Mouse (Mus musculus) embryonic facial prominence, embryonic 15.5 days (tissue): Measurements from ENCODE around the gene Smg6. TPM values are rescaled to one million over a fixed set of nuclear protein-coding genes. Genes with fewer than 3 reads are reported as not detected.

Source experiments
- ATAC-seq: fragments of 200-750 bp; cut with Nextera tagmentation; 2 replicates; pipeline ENCODE4 v1.8.0; 2017; ENCODE audit warnings: low read depth, moderate TSS enrichment; ENCODE audit not compliant: insufficient number of reproducible peaks, low FRiP score, low TSS enrichment
- H3K27ac ChIP-seq: fragments of 300-500 bp; sonication (generic); replicated peaks from 2 replicates; pipeline ENCODE4 v1.5.1; 2015; ENCODE audit warnings: mild to moderate bottlenecking, inconsistent platforms
- H3K27me3 ChIP-seq: fragments of 300-500 bp; sonication (generic); 2 replicates; pipeline ENCODE4 v1.6.1; 2015; ENCODE audit warnings: inconsistent platforms
- H3K36me3 ChIP-seq: fragments of 300-500 bp; sonication (generic); 2 replicates; pipeline ENCODE4 v1.6.1; 2015; ENCODE audit warnings: mild to moderate bottlenecking, inconsistent platforms
- H3K4me1 ChIP-seq: fragments of 300-500 bp; sonication (generic); 2 replicates; pipeline ENCODE4 v1.6.1; 2015; ENCODE audit warnings: inconsistent platforms
- H3K4me2 ChIP-seq: fragments of 300-500 bp; sonication (generic); replicated peaks from 2 replicates; pipeline ENCODE4 v1.6.1; 2015; ENCODE audit warnings: mild to moderate bottlenecking, inconsistent platforms
- H3K4me3 ChIP-seq: fragments of 300-500 bp; sonication (generic); replicated peaks from 2 replicates; pipeline ENCODE4 v1.5.1; 2015; ENCODE audit warnings: mild to moderate bottlenecking, inconsistent platforms
- H3K9ac ChIP-seq: fragments of 300-500 bp; sonication (generic); 2 replicates; pipeline ENCODE4 v1.6.1; 2015; ENCODE audit warnings: inconsistent platforms
- H3K9me3 ChIP-seq: fragments of 300-500 bp; sonication (generic); replicated peaks from 2 replicates; pipeline ENCODE4 v1.6.1; 2016; ENCODE audit warnings: inconsistent platforms
- WGBS: fragments of 180-500 bp; shearing (Covaris S2); methylation state at CpG from one replicate; pipeline ENCODE4 v1.1.7; 2015; 5-methylcytosine and 5-hydroxymethylcytosine counted together
- polyA plus RNA-seq: library from polyadenylated mRNA; unstranded; fragments of >200 nt; fragmentation: Nextera tagmentation; extraction: Ambion mirVana; gene quantifications from 2 replicates; pipeline ENCODE4 v1.2.1, GENCODE M21; 2015

The Smg6 gene
- polyA plus RNA-seq, 1 experiment from 2014 or later = 18.1 TPM

DNA sequence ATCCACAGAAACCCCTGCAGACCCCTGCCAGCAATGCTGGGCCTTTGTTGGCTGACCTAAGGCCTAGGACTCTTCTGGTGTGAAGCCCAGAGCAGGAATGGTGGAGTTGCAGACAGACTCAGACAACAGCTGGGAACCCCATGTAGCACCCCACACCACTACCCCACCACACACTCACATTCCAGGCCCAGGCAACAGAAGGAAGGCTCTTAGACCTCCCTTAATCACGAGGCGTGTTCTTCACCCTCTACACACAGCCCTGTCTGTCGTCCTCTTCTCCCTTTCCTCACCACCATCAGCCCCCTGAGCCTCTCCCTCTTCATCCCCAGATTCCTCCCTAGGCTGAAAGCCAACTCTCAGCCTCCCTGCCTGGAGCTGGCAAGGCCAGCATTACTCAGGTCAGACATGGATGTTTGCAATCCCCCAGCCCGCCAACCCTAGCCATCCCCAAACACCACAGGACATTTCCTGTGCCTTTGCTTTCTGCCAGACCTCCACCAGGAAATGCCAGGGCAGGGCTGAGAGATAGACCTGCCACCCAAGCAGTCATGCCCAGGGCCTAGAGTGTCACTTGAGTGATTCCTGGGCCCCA lies 235.9 kb downstream of the Smg6 start:
- peaks cover 25% of the 10 kb centered on the region for H3K27me3 ChIP-seq
- no peak overlapping the region for H3K4me2 ChIP-seq
- 48% methylated on average over 4 of the region's 4 CpGs for WGBS
- 0 out of 2 replicates have a peak, but pooled peaks have one; percentile 29 for ATAC-seq
- no peak overlapping the region for H3K4me3 ChIP-seq
- H3K4me1 ChIP-seq = peaks cover 58% of the 10 kb centered on the region
- no peaks in the 10 kb centered on the region for H3K9me3 ChIP-seq
- H3K36me3 ChIP-seq = peaks cover 48% of the 10 kb centered on the region
- peak overlapping the region; percentile 55; the same call in 1 of the 2 replicates for H3K27ac ChIP-seq
- H3K9ac ChIP-seq = no peak overlapping the region

DNA sequence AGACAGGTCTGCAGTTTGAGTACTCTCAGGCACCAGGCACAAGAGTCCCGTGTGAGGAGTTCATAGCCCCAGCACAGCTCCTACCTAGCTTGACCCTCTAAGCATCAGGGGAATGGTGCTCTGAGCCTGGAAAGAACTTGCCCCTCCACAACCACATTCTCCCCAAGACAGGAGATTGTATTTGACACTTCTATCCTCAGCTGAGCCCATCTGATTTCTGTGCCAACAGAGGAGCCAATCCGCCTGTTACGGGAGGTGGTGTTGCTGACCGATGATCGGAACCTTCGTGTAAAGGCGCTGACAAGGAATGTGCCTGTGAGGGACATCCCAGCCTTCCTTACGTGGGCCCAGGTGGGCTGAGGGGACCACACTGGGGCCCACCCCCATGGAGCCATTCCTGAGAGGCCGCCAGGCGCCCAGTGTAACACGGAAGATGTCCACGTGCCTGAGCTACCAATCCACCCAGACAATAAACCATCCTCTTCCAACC lies 237.0 kb downstream of the Smg6 start:
- H3K4me2 ChIP-seq = no peak overlapping the region
- H3K9ac ChIP-seq = no peak overlapping the region
- H3K4me1 ChIP-seq = peaks cover 58% of the 10 kb centered on the region
- H3K27ac ChIP-seq = peak overlapping the region; percentile 55; the same call in 1 of the 2 replicates
- 85% methylated on average over 12 of the region's 12 CpGs for whole genome bisulfite sequencing
- H3K27me3 ChIP-seq = peaks cover 37% of the 10 kb centered on the region
- ATAC-seq = no peak
- H3K4me3 ChIP-seq = no peak overlapping the region
- no peaks in the 10 kb centered on the region for H3K9me3 ChIP-seq
- H3K36me3 ChIP-seq = peaks cover 48% of the 10 kb centered on the region

DNA sequence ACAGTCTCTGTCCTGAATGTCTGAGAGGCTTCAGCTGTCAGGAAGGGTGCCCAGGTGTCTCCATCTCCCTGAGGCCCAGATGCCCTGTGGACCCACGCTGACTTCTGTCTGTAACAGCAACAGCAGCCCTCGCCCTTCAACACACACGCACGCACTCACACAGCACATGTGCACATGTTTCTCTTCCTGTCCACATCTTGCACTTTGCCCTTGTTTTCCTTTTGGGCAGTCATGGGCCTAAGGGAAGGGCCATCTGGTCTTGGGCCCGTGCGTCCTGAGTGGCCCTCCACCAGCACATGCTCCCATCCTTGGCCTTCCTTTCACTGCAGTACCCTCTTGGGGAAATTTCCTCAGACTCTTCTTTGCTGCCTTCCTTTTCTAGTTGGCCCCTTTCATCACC lies 237.8 kb downstream of the Smg6 start:
- Histone ChIP-seq H3K9me3 (no peaks in the 10 kb centered on the region), H3K27ac (no peak overlapping the region), H3K36me3 (peaks cover 48% of the 10 kb centered on the region), H3K27me3 (peaks cover 44% of the 10 kb centered on the region), H3K9ac (no peak overlapping the region), H3K4me1 (peaks cover 57% of the 10 kb centered on the region), H3K4me3 (no peak overlapping the region), H3K4me2 (no peak overlapping the region)
- ATAC-seq = no peak
- WGBS = 72% methylated on average over 6 of the region's 6 CpGs

DNA sequence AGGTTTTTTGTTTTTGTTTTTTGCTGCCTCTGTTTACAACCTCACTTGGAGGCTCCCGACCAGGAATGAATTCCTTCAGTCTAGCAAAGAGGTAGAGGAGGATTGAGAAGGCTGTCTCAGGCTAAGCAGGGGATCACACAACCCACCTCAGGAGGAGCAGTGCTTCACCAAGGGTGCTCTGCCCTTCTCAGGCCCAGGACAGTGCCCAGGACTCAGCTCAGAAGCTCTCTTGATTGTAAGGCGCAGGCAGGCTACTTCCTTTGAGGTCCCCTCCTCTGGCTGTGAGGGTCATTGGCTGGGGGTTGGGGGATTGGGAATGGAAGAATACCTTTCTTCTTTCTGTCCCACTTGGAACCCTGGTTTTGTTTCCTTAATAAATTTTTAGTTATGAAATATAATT lies 238.4 kb downstream of the Smg6 start:
- Histone ChIP-seq H3K4me2 (no peak overlapping the region), H3K4me1 (peaks cover 60% of the 10 kb centered on the region), H3K9ac (no peak overlapping the region), H3K27me3 (peaks cover 50% of the 10 kb centered on the region), H3K36me3 (peaks cover 48% of the 10 kb centered on the region), H3K27ac (no peak overlapping the region), H3K9me3 (no peaks in the 10 kb centered on the region), H3K4me3 (no peak overlapping the region)
- no peak for ATAC-seq
- 73% methylated on average over 2 of the region's 2 CpGs for WGBS

DNA sequence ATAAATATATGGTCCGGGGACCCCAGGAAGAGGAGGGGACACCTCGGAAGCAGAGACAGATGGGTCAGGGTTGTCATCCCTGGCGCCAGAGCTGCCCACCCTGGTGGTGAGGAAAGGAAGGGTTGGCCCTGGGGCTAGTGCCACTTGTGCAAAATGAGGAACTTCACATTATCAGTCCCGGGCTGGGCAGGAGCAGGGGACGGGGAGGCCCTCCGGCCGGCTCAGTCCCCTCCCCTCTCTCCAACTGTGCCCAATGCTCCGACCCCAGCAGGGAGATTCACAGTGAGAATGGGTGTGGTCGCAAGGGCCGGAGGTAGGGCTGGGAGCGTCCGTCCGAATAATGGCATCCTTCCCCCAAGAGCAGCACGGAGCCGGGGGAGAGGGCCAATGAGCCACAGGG lies 239.1 kb downstream of the Smg6 start:
- WGBS = 29% methylated on average over 15 of the region's 15 CpGs
- peak overlapping the region; percentile 64 for H3K4me3 ChIP-seq
- peaks cover 42% of the 10 kb centered on the region for H3K36me3 ChIP-seq
- H3K27me3 ChIP-seq = peaks cover 57% of the 10 kb centered on the region
- no peak for ATAC-seq
- no peaks in the 10 kb centered on the region for H3K9me3 ChIP-seq
- peak overlapping the region; percentile 96 for H3K4me2 ChIP-seq
- no peak overlapping the region for H3K9ac ChIP-seq
- H3K27ac ChIP-seq = no peak overlapping the region
- peaks cover 67% of the 10 kb centered on the region for H3K4me1 ChIP-seq

DNA sequence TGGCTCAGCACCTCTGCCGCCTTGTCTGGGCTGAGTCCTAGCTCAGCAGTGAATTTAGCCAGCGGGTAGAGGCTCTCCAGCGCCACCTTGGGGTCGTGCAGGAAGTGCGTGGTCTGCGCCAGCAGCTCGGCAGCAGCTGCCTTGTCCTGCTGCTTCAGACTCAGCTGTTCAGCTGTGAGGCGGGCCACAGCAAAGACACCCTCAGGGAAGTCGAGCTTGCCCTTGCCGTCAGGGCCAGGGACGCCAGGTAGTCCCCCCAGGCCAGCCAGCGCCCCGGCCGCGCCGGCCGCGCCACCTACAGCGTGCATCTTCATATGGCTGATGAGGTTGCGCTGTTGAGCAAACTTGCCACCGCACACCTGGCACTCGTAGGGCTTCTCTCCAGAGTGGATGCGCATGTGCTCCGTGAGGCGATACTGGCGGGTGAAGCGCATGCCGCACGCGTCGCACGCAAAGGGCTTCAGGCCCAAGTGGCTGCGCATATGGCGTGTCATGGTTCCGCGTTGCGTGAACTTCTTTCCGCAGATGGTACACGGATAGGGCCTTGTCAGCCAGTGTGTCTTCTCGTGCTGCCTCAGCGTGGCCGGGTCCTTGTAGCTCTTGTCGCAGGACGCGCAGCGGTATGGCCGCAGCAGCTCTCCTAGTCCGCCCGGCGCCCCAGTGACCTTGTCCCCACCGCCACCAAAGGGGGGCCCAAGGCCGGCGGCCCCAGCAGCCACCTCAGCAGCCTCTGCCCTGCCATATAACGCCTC lies 240.0 kb downstream of the Smg6 start:
- Histone ChIP-seq H3K27me3 (peaks cover 66% of the 10 kb centered on the region), H3K36me3 (peaks cover 34% of the 10 kb centered on the region), H3K4me3 (peak overlapping the region; percentile 64), H3K9me3 (no peaks in the 10 kb centered on the region), H3K27ac (peak overlapping the region; percentile 24; the same call in 1 of the 2 replicates), H3K4me2 (peak overlapping the region; percentile 96), H3K9ac (0 out of 2 replicates have a peak overlapping the region, but pooled peaks have one; percentile 4), H3K4me1 (peaks cover 75% of the 10 kb centered on the region)
- 13% methylated on average over 54 of the region's 54 CpGs for WGBS
- ATAC-seq = no peak

DNA sequence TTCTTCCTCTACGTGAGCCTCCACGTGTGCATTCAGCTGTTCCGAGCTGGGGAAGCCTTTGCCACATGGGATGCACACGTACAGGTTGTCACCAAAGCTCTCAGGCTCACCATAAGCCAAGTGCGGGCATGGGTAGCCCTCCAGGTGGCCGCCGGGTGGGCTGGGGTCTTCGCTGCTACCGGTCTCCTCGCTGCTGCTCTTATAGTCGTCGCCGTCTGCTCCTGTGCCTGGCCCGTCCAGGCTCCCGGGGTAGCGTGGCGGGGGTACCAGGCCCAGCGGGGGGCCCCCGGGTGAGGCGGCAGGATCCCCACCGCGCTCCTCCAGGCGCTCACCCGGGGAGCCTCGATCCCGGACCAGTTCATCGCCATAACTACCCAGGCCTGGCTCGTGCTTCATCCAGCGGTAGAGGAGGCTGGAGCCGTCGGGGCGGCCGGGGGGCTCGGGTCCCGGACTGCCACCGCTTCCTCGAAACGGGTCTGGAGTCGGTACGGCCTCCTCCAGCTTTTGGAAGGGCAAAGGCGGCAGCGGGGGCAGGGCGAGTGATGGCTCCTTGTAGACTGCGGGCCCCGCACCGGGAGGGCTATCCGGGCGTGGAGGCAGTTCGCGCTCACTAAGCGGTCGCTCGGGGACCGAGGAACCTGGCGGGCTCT lies 240.7 kb downstream of the Smg6 start:
- WGBS = 12% methylated on average over 55 of the region's 55 CpGs

DNA sequence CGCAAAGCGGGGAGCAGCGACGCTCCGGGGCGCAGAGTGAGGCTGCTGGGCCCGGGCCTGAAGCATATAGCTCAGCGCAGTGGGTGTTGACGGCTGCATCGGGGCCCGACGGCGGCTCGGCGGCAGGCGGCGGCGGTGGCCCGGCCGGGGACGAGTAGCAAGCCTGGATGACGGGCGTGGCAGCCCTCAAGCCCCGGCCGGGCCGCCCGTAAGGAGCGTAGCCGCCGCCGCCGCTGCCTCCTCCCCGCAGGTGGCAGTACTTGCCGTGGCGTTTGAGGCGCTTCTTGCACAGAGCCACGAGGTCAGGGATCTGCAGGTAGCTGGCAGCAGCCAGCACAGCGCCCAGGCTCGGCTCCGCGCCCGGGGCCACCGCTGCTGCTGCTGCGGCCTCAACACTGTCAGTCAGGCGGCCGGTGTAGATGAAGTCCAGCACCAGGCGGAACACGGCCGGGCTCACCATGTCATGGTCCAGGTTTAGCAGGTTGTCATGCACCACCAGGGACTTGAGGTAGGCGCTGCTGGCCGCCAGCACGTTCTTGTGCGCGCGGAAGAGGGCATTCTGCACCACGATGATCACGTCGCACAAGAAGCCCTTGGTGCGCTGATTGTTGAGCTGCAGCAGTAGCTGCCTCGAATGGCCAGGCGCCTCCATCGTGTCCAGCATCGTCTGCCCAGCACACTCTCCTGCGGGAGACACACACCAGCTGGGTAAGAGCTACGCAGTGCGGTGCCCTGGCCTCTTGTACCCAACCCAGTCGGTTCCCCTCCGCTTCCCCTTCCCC lies 241.4 kb downstream of the Smg6 start:
- Histone ChIP-seq H3K4me1 (peaks cover 79% of the 10 kb centered on the region), H3K9ac (peak overlapping the region; percentile 39), H3K27ac (peak overlapping the region; percentile 65; the same call in 1 of the 2 replicates), H3K4me3 (peak overlapping the region; percentile 64), H3K36me3 (peaks cover 25% of the 10 kb centered on the region), H3K27me3 (peaks cover 80% of the 10 kb centered on the region), H3K9me3 (no peaks in the 10 kb centered on the region), H3K4me2 (peak overlapping the region; percentile 96)
- ATAC-seq = no peak
- 6% methylated on average over 68 of the region's 68 CpGs for WGBS

More for the DNA sequence above, 240.7 kb downstream of the Smg6 start:
- peaks cover 30% of the 10 kb centered on the region for H3K36me3 ChIP-seq
- H3K4me2 ChIP-seq = peak overlapping the region; percentile 96
- H3K4me3 ChIP-seq = peak overlapping the region; percentile 64
- H3K27ac ChIP-seq = peak overlapping the region; percentile 28; the same call in 1 of the 2 replicates
- no peak for ATAC-seq
- peak overlapping the region; percentile 39 for H3K9ac ChIP-seq
- H3K9me3 ChIP-seq = no peaks in the 10 kb centered on the region
- peaks cover 73% of the 10 kb centered on the region for H3K27me3 ChIP-seq
- peaks cover 77% of the 10 kb centered on the region for H3K4me1 ChIP-seq

DNA sequence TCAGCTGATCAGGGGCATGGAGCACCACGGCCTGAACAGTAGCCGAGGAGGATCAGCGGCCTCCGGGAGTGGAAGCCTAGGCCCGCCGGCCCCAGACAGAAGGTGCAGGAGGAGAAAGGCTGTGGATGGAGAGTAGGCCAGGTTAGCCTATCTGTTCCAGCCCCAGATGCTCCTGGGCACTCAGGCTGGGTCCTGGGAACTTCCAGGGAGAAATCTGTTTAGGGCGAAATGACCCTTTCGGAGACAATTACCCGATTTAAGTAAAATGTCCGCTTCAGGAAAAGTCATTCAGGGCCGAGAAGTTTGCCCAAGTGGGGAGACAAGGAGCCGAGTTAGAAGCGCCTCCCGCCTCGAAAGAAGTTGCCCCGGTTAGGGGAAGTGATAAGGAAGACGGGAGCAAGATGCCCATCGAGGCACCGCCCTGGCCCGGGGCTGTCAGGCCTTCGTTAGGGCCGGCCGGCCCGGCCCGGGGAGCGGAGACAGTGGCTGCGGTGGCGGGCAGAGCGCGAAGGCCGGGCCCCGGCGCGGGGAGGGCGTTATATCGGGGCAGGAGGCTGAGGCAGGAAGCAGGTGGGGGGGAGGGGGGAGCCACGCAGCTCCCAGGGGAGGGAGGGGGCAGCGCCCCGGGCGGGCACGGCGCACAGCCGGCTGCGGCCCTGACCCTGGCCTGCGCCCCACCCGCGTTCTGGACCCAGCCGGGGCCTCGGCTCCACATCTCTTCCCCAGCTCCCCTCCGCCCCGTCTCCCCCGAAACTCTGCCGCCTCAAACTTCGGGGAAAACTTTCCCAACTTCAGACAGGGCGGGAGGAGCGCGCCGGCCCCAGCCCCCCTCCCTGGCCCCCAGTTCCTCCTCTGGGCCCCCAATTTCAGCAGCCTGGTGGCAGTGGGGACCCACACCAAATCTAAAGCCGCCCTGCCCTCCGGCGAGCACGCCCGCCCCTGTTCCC lies 242.3 kb downstream of the Smg6 start:
- Histone ChIP-seq H3K27me3 (peaks cover 89% of the 10 kb centered on the region), H3K4me3 (peak overlapping the region; percentile 64)
- WGBS = 12% methylated on average over 58 of the region's 63 CpGs

More for the DNA sequence above, 242.3 kb downstream of the Smg6 start:
- Histone ChIP-seq H3K9me3 (no peaks in the 10 kb centered on the region), H3K9ac (peak overlapping the region; percentile 55), H3K27ac (peak overlapping the region; percentile 65), H3K4me2 (peak overlapping the region; percentile 96), H3K36me3 (peaks cover 19% of the 10 kb centered on the region; the same call in 1 of the 2 replicates), H3K4me1 (peaks cover 88% of the 10 kb centered on the region)
- ATAC-seq = no peak
